Mouse (Mus musculus): ENCODE data around the gene Padi4.

The Padi4 gene

DNA sequence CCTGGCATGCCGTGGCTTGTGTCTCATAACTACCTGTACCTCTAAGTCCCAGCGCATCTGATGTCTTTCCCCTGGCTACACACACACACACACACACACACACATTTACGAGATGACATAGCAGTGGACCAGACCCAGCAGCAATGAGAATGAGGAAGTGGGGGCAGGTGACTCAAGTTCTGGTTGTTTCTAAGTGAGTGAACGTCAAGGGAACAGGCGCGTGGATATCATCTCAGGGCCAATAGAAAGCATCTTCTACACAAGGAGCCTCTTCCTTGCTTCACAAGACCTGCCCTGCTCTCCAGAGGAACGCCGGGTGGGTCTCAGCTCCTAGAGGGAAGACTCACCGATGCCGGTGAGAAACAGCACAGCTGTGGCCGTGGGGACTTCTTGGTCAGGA lies 33.4 kb downstream of the Padi4 start:
- no peak for DNase-seq (ENCODE audit: low spot score in 2 of 2)

DNA sequence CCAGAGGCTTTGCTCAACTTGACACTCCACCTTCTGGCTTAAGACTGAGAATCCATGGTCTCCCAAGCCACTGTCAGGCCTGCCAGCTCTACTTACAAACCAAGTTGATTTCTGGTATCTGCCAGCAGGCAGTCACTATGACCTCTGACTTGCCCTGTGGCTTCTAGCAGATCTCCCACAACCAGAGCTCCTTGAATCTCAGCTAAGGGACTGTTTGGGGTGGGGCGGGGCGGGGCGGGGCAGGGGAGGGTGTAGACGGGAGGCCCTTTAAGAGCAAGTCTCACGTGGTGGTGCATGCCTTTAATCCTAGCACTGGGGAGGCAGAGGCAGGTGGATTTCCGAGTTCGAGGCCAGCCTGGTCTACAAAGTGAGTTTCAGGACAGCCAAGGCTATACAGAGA lies 41.2 kb downstream of the Padi4 start:
- DNase-seq (ENCODE audit: low spot score in 2 of 2), result no peak

DNA sequence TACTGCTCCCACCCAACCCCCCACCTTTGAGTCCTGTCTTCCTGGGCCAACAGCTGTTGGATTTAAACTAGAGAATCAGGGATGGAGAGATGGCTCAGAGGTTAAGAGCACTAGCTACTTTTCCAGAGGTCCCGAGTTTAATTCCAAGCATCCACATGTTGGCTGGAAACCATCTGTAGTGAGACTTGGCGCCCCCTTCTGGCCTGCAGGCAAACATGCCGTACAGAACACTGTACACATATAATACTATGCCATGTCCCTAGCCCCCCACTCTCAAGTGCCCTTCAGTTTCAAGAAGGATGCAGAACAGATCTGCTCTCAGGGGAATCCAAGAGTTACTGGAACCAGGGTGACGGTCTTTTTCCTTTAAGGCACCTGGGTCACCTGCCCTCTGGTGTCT lies 42.4 kb downstream of the Padi4 start:
- DNase-seq (ENCODE audit: low spot score in 2 of 2), result no peak

DNA sequence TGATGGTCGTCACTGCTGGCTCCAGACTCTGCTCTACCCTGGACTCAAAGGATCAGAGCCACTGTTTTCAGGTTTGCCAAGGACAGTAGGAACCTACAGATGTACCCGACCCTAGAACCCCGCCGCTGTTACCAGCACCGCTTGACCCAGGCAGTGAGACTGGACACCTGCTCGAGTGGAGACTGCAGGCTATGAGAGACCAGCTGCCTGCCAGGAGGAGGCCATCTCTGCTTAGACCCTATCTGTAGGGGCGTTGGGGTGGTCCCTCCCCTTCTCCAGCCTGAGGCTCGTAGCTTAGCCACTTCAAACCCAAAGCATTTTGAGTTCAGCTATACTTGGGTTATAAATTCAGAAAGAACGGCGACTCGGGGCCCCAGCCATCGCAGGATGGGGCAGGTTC lies 47.1 kb downstream of the Padi4 start:
- DNase-seq (ENCODE audit: low spot score in 2 of 2), result no peak

DNA sequence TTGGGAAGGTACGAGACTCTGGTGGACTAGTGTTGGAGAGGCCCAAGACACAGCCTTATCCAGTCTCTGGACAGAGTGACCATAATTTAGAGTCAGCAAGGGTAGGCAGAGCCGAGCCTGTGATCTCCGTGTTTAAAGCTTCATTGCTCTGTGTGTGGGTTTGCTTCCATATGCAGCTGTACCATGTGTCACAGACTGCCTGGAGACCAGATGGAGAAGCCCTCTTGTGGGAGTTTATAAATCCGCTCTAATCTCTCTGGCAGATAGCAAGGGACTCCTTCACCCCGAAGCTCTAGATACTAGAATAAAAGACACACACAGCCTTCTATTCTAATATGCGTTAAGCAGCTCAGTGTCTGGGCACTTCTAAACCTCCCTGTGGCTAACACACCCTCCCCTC lies 49.3 kb downstream of the Padi4 start:
- no peak for DNase-seq (ENCODE audit: low spot score in 2 of 2)

DNA sequence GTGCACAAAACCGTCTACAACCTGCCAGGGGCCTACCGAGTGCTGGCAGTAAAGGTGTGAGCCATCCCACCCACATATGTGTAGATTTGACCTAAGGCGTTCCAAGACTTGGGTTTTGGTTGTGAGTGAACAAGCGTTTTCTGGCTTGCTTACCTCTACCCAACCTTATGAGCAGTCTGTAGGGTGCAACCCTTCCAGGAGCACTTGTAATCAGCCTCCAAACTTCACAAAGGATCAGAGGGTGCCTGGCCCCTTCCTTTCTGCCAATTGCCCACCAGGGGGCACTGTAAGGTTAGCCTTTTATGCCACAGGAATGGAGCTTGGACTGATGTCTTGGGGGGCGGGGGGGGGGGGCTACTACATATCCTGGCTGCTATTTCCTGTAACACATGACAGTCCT lies 50.2 kb downstream of the Padi4 start:
- peak in 1 of 2 experiments; percentile 65 for DNase-seq (ENCODE audit: low spot score in 2 of 2)

DNA sequence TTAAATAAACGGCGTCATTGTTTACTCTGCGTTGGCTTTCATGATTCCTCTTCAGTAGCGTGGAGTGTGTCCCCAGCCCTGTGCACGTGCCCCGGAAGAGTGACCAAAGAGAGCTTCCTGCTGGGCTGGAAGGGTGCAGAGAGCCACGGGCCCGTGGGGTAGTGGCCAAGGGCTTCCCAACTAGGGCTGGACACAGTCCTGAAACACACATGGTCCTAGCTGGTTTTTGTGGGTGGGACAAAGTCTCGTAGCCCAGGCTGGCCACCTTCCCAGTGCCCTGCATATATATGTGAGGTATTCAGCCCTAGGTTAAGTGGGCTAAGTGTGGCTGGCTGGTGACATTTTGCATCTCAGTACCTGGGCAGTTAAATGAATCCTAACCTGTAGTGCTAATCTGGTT lies 50.8 kb downstream of the Padi4 start:
- no peak for DNase-seq (ENCODE audit: low spot score in 2 of 2)

DNA sequence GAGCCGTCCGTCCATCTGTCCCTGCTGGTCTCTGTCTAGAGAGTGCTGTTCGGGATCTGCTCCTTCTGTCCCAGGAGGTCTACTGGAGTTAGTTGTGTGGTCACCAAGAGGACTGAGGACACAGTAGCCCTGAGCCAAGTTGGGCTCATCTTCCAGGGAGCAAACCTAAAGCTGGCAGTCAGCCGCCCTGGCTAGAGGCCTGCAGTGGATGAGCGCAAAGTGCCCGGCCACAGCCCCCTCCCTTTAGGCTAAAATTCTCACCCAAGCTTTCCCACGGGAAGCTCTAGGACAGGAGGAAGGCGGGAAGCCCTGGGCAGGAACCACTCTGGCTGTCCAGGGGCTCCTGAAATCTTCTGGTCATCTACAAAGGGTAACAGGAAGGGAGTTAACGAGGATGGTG lies 51.3 kb downstream of the Padi4 start:
- no peak for DNase-seq (ENCODE audit: low spot score in 2 of 2)

DNA sequence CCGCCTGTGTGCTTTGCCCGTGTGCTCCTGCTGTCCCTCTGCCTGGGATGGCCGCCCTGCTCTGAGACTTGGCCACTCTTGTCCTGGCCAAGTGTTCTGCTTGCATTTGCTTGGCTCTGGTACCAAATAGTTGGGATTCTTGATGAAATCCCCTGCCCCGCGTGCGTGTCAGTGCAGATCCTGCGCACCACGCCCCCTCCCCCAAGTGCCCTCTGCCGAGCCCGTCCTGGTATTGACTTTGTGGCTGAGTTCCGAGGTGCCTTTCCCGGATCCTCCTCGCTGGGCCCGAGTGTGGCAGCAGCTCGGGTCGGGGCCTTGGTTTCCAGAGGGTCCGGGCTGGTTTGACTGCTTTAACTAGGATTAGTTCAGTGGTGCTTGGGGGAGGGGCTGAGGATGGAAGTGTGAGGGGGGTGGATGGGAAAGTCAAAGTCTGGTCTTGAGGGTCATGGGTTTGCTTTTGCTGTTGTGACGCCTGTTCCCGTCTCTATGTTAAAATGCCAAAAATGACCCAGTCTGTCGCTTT lies 52.0 kb downstream of the Padi4 start:
- DNase-seq (ENCODE audit: low spot score in 2 of 2), result no peak

DNA sequence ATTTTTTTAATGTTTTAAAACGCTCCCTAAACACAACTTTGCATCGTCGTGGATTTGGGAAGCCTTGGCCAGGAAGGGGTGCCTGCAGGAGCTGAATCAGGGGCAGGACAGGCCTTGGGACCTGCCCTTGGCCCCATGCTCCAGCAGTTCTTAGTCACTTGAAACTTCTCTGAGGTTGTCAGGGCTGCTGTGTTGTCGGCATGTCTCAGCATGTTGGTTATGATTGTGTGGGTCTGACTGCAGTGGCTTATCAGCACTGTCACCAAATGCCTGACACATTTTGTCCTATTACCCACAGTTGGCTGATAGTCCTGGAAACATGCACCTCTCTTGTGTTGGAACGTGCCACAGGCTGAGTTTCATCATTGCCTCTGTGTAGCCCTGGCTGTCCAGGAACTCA lies 53.9 kb downstream of the Padi4 start:
- DNase-seq (ENCODE audit: low spot score in 2 of 2), result no peak

DNA sequence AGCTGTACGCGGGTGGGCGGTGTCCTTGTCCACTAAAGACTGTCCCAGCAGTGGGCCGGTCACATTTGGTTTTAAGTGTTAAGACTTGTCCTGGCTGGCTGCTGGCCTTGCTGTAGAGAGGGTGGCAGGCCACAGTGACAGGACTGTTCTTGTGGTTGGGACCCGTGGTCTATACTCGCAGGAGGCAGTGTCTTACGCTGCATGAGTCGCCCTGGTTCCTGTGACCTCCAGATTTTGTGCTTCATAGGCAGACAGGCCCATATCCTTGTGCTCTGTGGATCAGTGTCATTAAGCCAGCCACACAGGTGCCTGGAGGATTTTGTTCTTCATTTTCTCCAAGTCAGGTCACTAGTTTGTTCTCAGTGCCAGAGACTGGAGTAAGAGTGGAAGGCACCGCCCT lies 55.6 kb downstream of the Padi4 start:
- no peak for DNase-seq (ENCODE audit: low spot score in 2 of 2)

DNA sequence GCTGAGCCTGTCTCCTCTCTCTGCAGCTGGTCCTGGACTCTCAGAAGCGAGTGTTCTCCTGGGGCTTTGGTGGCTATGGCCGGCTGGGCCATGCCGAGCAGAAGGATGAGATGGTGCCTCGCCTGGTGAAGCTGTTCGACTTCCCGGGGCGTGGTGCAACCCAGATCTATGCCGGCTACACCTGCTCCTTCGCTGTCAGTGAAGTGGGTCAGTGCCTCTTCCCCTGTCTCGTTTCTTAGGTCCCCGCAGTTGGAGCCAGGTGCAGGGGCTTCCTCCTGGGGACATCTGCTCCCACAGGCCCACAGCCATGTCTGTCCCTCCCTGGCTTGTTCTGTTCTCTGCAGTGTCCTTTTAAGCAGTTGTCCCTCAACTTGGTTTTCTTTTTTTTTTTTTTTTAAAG lies 57.0 kb downstream of the Padi4 start:
- no peak for DNase-seq (ENCODE audit: low spot score in 2 of 2)

DNA sequence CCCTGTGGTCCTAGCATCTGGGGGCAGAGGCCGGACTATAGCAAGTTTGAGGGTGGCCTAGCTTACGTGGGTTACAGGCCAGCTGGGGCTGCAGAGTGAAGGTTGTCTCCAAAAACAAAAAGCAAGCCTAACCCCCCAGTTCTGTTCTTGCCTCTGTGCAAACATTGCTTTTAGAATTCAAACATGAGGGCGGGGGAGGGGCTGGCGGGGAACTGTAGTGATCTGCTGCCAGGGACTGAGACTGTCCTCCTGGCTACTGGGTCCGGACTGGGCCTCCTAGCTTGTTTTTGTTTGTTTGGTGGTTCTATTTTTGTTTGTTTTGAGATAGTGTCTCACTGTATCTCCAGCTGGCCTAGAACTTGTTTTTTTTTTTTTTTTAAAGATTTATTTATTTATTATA lies 59.5 kb downstream of the Padi4 start:
- no peak for DNase-seq (ENCODE audit: low spot score in 2 of 2)

DNA sequence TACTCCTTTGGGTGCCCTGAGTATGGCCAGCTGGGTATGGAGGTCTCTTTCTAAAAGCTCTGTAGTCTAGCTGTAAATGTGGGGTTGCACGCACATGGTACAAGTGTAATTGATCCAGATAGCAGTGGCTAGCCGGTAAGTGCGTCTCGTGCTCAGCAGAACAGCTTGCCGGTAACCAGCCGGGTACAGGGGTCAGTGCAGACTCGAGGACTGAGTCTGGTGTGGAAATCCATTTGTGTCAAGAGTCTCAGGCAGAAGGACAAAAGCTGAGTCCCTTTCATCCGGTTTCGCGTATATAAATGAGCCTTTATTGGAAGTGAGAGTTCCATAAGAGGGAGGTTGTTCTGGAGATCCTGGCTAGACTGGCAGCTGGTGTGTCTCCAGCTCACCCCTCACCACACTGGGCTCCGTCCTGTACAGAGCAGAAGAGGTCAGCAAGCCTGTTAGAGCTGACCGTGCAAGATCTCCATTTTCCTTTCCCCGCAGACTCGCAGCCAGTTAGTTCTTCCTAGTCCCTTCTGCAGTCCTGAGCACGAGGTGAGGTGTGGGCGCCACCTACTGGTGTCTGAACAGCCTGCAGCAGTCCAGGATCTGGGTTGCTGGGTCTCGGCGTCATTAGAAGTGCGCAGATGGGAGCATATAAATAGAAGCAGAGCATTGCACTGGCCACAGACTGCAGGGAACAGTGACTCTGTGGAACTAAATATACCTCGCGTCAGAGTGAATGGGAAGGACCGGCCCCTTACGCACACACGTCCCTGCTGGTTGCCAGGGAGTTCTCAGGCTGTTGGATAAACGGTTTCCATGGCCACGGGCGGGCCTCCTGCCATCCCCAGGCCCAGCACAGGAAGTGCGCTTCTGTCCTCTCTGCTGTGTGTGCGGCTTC lies 60.3 kb downstream of the Padi4 start:
- DNase-seq (ENCODE audit: low spot score in 2 of 2), result peak; percentile 97 to 98

DNA sequence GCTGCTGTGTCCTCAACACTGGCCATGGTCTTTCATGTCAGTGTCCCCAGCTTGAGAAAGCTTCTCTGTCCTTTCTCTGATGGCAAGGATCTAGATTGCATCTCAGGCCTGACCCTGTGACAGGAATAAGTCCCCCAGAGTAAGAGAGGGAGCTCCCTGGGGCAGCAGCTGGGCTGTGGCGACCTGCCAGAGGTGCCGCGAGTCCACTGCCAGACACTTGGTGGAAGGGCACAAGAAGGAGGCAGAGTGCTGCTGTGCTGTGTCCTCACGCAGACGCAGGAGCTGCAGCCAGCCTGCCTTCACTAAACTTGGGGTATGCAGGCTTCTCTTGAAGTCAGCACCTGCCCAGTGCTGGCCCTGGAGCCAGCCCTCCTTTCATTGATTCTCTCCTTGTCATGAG lies 62.7 kb downstream of the Padi4 start:
- DNase-seq (ENCODE audit: low spot score in 2 of 2), result no peak

DNA sequence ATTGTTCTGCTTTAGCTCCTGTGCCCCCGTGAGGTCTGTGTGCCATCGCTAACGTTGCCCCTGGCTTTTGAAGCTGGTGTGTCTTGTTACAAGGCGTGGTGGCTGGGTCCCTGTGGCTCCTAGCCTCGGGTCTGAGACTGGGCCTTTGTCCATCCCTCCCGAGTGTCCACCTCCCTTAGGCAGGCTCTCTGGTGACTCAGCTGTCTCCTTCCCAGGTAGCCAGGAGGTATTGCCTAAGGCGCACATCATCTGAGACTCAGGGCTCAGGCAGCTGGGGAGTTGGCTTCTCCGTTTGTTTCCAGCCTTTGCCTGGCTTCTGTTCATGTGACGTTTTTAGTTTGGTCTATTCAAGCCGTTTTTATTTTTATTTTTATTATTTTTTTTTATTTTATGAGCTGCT lies 63.3 kb downstream of the Padi4 start:
- DNase-seq (ENCODE audit: low spot score in 2 of 2), result no peak

DNA sequence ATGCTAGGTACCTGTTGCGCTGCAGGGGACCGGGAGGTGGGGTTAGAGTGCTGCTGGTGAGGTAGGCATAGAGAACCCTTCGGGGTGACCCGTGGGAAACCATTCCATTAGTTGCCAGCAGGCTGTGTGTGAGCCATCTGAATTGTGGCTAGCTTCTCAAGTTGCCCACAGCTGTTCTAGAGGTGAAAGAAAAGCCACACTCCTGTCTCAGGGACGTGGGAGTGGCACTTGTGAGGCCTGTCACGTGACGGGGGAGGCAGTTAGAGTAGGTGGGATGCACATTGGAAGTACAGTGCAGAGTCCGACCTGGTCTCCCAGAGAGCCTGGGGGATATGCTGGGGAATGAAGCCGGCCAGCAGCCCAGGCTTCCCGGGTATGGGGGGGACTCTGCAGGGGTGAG lies 64.4 kb downstream of the Padi4 start:
- no peak for DNase-seq (ENCODE audit: low spot score in 2 of 2)

DNA sequence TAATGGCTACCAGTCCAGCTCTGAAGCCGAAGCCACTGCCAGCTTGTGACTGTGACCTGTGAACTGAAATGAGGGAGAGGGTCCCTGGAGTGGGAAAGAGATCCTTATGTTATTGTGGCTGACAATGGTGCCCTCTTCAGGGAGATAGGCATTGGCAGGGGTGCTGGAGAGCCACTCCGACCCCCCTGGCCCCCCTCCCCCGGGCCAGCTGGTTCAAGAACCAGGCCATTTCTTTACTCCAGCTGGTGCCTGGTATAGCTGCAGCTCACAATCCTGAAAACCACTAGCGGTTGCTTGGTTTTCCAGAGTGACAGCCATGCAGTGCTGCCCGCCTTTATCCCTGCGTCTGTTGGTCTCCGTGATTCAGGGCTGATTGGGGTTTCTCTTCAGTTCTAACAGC lies 64.9 kb downstream of the Padi4 start:
- no peak for DNase-seq (ENCODE audit: low spot score in 2 of 2)

DNA sequence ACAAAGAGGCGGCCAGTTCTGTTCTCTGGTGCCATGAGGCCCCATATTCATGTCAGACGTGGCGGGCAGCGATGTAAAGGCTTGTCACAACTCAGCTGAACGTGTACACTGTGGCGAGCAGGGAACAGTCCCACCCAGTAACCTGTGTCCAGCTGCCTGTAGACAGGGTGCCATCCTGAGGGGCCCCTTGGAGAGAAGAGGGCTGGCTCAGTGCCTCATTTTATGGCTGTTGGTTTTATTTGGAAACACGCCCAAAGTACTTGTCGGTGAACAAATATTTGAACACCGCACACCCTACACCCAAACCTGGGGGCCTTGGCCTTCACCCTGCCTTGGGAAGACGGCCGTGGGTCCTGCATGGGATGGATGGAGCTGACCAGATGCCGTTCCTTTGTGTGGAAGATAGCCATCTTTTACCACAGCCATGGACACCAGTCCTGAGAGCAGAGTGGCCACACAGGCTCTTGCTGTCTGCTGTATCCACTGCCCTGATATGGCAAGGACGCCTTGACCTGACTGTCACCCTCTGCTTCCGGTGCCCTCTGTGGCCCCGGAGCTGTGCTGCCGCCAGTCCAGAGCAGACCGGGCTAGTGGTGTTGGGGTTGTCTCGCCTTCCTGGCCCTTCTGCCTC lies 65.6 kb downstream of the Padi4 start:
- no peak for DNase-seq (ENCODE audit: low spot score in 2 of 2)

DNA sequence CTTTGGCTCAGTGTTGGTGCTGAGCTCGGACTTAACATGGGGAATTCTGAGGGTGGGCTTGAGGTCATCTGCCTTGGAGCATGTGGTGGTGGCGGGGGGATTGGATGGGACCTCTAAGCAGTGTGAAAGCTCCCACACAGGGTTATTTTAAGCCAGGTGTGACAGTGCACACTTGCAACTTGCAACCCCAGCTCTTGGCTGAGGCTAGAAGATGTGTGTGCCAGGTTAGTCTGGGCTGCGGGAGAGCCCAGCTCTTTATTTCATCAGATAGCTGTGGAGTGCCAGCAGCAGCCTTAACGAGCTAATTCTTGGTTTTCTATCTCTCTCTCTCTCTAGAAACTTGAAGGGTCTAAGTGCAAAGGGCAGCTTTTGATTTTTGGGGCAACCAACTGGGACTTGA lies 66.4 kb downstream of the Padi4 start:
- DNase-seq (ENCODE audit: low spot score in 2 of 2), result no peak

DNA sequence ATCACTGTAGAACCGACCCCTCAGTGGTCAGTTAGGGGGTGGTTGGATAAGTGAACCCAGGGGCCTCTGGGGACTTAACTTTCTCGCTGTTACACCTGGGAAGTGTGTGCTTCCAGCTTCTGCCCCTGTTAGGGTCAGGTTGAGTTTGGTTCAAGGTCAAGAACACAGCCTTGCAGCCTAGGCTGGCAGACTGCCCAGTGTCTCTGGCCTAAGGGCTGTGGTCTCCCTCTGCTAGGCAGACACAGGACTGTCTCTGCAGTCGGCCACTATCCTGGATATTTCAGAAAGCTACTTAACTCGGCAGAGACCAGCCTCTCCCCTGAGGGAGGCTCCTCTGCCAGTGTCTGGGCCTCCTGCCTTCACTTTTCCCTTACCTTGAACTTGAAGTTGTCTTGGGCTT lies 69.9 kb downstream of the Padi4 start:
- no peak for DNase-seq (ENCODE audit: low spot score in 2 of 2)

DNA sequence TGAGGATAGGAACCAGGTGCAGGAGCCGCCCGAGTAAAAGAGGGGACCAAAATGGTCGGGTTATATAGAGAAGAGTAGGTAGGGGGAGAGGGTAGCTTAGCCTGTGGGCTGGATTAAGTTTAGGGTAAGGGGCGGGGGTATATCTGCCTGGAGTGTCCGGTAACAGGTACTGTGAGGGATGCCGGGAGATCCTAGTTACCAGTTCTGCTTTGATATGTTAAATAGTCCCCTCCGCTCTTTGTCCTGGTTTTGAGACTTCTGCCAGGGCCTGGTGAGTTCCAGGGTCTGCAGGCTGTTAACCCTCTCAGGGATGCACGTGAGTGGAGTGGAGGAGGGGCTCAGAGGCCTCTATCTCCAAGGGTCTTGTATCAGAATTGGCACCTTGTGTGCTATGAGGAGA lies 70.4 kb downstream of the Padi4 start:
- DNase-seq (ENCODE audit: low spot score in 2 of 2), result no peak

DNA sequence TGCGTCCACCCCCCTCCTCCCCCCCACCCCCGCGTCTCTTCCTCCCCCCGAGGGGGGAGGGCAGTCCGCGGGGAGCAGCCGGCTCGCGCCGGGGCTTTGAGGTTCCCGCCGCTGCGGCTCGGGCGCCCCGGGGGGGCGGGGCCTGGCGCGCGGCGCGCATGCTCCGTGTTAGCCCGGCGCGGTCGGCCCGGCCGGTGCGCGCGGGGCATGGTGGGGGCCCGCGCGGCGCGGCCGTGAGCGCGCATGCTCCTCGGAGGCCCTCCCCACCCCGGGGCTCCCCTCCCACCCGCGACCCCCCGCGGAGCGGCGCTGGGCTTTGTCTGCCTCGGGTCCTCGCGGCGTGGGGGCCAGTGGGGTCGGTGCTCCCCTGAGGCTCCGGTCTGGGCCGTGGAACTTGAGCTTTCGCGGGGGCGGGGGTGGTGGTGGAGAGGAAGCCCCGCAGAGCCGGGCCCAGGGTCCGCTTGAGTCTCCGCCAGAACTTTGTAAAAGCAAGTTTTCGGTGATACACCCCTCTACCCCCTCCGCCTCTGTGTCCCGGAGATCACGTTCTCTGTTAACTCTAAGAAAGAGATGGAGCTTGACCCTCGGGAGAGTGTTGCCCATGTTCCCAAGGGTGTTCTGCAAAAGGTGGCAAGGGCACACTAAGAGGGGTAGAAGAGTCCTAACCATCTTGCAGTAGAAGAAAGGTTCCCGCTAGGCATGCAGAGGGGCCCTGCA lies 71.3 kb downstream of the Padi4 start:
- peak; percentile 80 to 85 for DNase-seq (ENCODE audit: low spot score in 2 of 2)

Data from right cerebral cortex, postnatal 10 days (tissue).